Mouse (Mus musculus): ENCODE measurements around the gene Foxg1. TPM values are rescaled to one million over a fixed set of nuclear protein-coding genes. Genes with fewer than 3 reads are reported as not detected.

Gene Foxg1
- polyA plus RNA-seq, 1 experiment from 2014 or later = not detected

- Histone ChIP-seq H3K4me3 (ENCODE audit: low read depth, low read length) (no peak overlapping the region), H3K4me1 (ENCODE audit: insufficient read depth, low read depth, low read length) (no peaks in the 10 kb centered on the region), H3K27me3 (replicated peaks; ENCODE audit: insufficient read depth, low read length) (peaks cover 59% of the 10 kb centered on the region), H3K9ac (replicated peaks; ENCODE audit: low read depth) (no peak overlapping the region), H3K36me3 (ENCODE audit: insufficient read depth, low read length) (no peaks in the 10 kb centered on the region), H3K9me3 (ENCODE audit: low read length) (no peaks in the 10 kb centered on the region), H3K4me2 (replicated peaks; ENCODE audit: low read depth, low read length) (no peak overlapping the region), H3K27ac (ENCODE audit: low read length) (no peak overlapping the region)
- no peak for DNase-seq (ENCODE audit: low spot score)
- TF ChIP-seq EP300 (IDR thresholded peaks at IDR 0.05) (no peak), CTCF (IDR thresholded peaks at IDR 0.05) (no peak)
- 5% methylated on average over 9 of the region's 9 CpGs for WGBS
- ATAC-seq = no peak
Observed at GRCm38 (mm10) chr12:49390926-49391304, 8.5 kb downstream of the Foxg1 start.

GRCm38 (mm10) chr12:49391305-49392040 lies 9.0 kb downstream of the Foxg1 start:
- Histone ChIP-seq H3K9ac (replicated peaks; ENCODE audit: low read depth) (no peak overlapping the region), H3K27me3 (replicated peaks; ENCODE audit: insufficient read depth, low read length) (peaks cover 59% of the 10 kb centered on the region), H3K4me1 (ENCODE audit: insufficient read depth, low read depth, low read length) (no peaks in the 10 kb centered on the region), H3K9me3 (ENCODE audit: low read length) (no peaks in the 10 kb centered on the region), H3K4me3 (ENCODE audit: low read depth, low read length) (no peak overlapping the region), H3K27ac (ENCODE audit: low read length) (no peak overlapping the region), H3K36me3 (ENCODE audit: insufficient read depth, low read length) (no peaks in the 10 kb centered on the region), H3K4me2 (replicated peaks; ENCODE audit: low read depth, low read length) (0 out of 2 replicates have a peak overlapping the region, but pooled peaks have one; percentile 11)
- ATAC-seq (peak; percentile 70), DNase-seq (ENCODE audit: low spot score) (no peak)
- TF ChIP-seq EP300 (IDR thresholded peaks at IDR 0.05) (no peak), CTCF (IDR thresholded peaks at IDR 0.05) (peak; percentile 63)
- 2% methylated on average over 39 of the region's 42 CpGs for WGBS

GRCm38 (mm10) chr12:49392041-49392390 lies 9.6 kb downstream of the Foxg1 start:
- TF ChIP-seq EP300 (IDR thresholded peaks at IDR 0.05) = no peak
- TF ChIP-seq CTCF (IDR thresholded peaks at IDR 0.05) = no peak
- Histone ChIP-seq H3K36me3 (ENCODE audit: insufficient read depth, low read length) (no peaks in the 10 kb centered on the region), H3K9me3 (ENCODE audit: low read length) (no peaks in the 10 kb centered on the region), H3K9ac (replicated peaks; ENCODE audit: low read depth) (no peak overlapping the region), H3K4me3 (ENCODE audit: low read depth, low read length) (no peak overlapping the region), H3K27ac (ENCODE audit: low read length) (no peak overlapping the region), H3K4me1 (ENCODE audit: insufficient read depth, low read depth, low read length) (no peaks in the 10 kb centered on the region), H3K27me3 (replicated peaks; ENCODE audit: insufficient read depth, low read length) (peaks cover 59% of the 10 kb centered on the region), H3K4me2 (replicated peaks; ENCODE audit: low read depth, low read length) (no peak overlapping the region)
- WGBS = 6% methylated on average over 10 of the region's 10 CpGs
- DNase-seq (ENCODE audit: low spot score) = no peak
- ATAC-seq = no peak

- Histone ChIP-seq H3K36me3 (ENCODE audit: insufficient read depth, low read length) (no peaks in the 10 kb centered on the region), H3K27me3 (replicated peaks; ENCODE audit: insufficient read depth, low read length) (peaks cover 64% of the 10 kb centered on the region), H3K4me3 (ENCODE audit: low read depth, low read length) (no peak overlapping the region), H3K27ac (ENCODE audit: low read length) (no peak overlapping the region), H3K4me2 (replicated peaks; ENCODE audit: low read depth, low read length) (no peak overlapping the region), H3K9ac (replicated peaks; ENCODE audit: low read depth) (no peak overlapping the region), H3K9me3 (ENCODE audit: low read length) (no peaks in the 10 kb centered on the region), H3K4me1 (ENCODE audit: insufficient read depth, low read depth, low read length) (no peaks in the 10 kb centered on the region)
- 12% methylated on average over 5 of the region's 5 CpGs for WGBS
- no peak for TF ChIP-seq CTCF (IDR thresholded peaks at IDR 0.05)
- no peak for TF ChIP-seq EP300 (IDR thresholded peaks at IDR 0.05)
- ATAC-seq (no peak), DNase-seq (ENCODE audit: low spot score) (no peak)
Observed at GRCm38 (mm10) chr12:49392876-49393275, 10.4 kb downstream of the Foxg1 start.

GRCm38 (mm10) chr12:49393639-49394038 lies 11.2 kb downstream of the Foxg1 start:
- DNase-seq (ENCODE audit: low spot score) = no peak
- no peak overlapping the region for H3K4me3 ChIP-seq (ENCODE audit: low read depth, low read length)
- 24% methylated on average over 3 of the region's 3 CpGs for WGBS
- no peaks in the 10 kb centered on the region for H3K9me3 ChIP-seq (ENCODE audit: low read length)
- no peaks in the 10 kb centered on the region for H3K4me1 ChIP-seq (ENCODE audit: insufficient read depth, low read depth, low read length)
- ATAC-seq = no peak
- H3K9ac ChIP-seq (replicated peaks; ENCODE audit: low read depth) = no peak overlapping the region
- H3K4me2 ChIP-seq (replicated peaks; ENCODE audit: low read depth, low read length) = no peak overlapping the region
- H3K27ac ChIP-seq (ENCODE audit: low read length) = no peak overlapping the region
- no peaks in the 10 kb centered on the region for H3K36me3 ChIP-seq (ENCODE audit: insufficient read depth, low read length)
- TF ChIP-seq CTCF (IDR thresholded peaks at IDR 0.05) (no peak), EP300 (IDR thresholded peaks at IDR 0.05) (no peak)
- H3K27me3 ChIP-seq (replicated peaks; ENCODE audit: insufficient read depth, low read length) = peaks cover 65% of the 10 kb centered on the region

GRCm38 (mm10) chr12:49394181-49394580 lies 11.7 kb downstream of the Foxg1 start:
- H3K4me3 ChIP-seq (ENCODE audit: low read depth, low read length) = no peak overlapping the region
- no peak overlapping the region for H3K27ac ChIP-seq (ENCODE audit: low read length)
- ATAC-seq = no peak
- no peaks in the 10 kb centered on the region for H3K4me1 ChIP-seq (ENCODE audit: insufficient read depth, low read depth, low read length)
- DNase-seq (ENCODE audit: low spot score) = no peak
- peaks cover 65% of the 10 kb centered on the region for H3K27me3 ChIP-seq (replicated peaks; ENCODE audit: insufficient read depth, low read length)
- H3K36me3 ChIP-seq (ENCODE audit: insufficient read depth, low read length) = no peaks in the 10 kb centered on the region
- no peaks in the 10 kb centered on the region for H3K9me3 ChIP-seq (ENCODE audit: low read length)
- H3K4me2 ChIP-seq (replicated peaks; ENCODE audit: low read depth, low read length) = no peak overlapping the region
- 9% methylated on average over 1 of the region's 1 CpGs for WGBS
- no peak overlapping the region for H3K9ac ChIP-seq (replicated peaks; ENCODE audit: low read depth)
- no peak for TF ChIP-seq CTCF (IDR thresholded peaks at IDR 0.05)
- TF ChIP-seq EP300 (IDR thresholded peaks at IDR 0.05) = no peak

Data from lung, postnatal 0 days (tissue).